Comparison of ENCODE assay signal across 27 mouse cellular contexts in the genomic region with DNA sequence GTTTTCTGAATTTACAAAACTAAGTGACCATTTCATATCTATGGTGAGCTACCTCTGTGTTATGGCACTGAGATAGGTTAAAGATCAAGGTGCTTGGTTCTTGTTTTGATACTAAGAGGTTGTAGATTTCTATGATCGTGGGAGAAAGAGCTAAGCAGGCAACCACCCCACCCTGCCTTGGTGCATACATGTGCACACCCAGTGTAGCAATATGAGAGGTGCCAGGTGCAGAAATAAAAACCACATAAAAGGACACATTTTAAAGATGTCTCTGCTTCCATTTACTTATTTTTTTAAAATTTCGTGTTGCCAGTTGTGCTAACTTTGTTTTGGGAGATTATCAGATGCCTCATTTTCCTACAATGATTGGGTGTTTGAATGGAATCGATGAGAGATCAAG. TPM values are rescaled to one million over a fixed set of nuclear protein-coding genes. Genes with fewer than 3 reads are reported as not detected.
DNase-seq lines count a peak whose midpoint lies in the region; ATAC-seq and TF ChIP-seq lines count a peak whose summit lies in the region.
"Had no signal": no experiment of that assay in that cellular context is flagged by ENCODE, and none has a peak within 500 bp of the region (broad histone marks: within the 10 kb centered on the region; RNA-seq: fewer than 3 reads in every experiment).

No protein-coding gene starts in this region.

- no peak overlapping the region for H3K4me3 ChIP-seq in heart, embryonic 10.5 days
- no peak overlapping the region for H3K4me3 ChIP-seq in thymus, adult 2 months (ENCODE audit: control insufficient read depth, insufficient read depth, low read length)
- no peak overlapping the region for H3K4me3 ChIP-seq in kidney, embryonic 15.5 days (replicated peaks)
- H3K4me3 ChIP-seq: embryonic facial prominence, embryonic 13.5 days; erythroblast, embryonic 14.5 days; forebrain, embryonic 12.5 days; forebrain, embryonic 15.5 days; heart, embryonic 13.5 days had no signal

- TF ChIP-seq CTCF in thymus, adult 2 months (IDR thresholded peaks at IDR 0.05; ENCODE audit: borderline replicate concordance, control insufficient read depth, extremely low read depth, insufficient read depth, low read length, poor library complexity) = no peak

- TF ChIP-seq POLR2A in thymus, adult 2 months (IDR thresholded peaks at IDR 0.05; ENCODE audit: control insufficient read depth, extremely low read depth, insufficient read depth, low read length, poor library complexity) = no peak

- no peak for ATAC-seq in kidney, embryonic 15.5 days (replicated peaks; ENCODE audit: low FRiP score)
- ATAC-seq: forebrain, embryonic 15.5 days; hindbrain, postnatal 0 days; inflammation-experienced regulatory T-cells, adult 6 months; Patski had no signal

- whole genome bisulfite sequencing in heart, embryonic 10.5 days = 72% methylated on average over 3 of the region's 3 CpGs
- WGBS in thymus, adult 2 months = 13% methylated on average over 3 of the region's 3 CpGs
- WGBS in kidney, embryonic 15.5 days = 88% methylated on average over 3 of the region's 3 CpGs

- H3K4me2 ChIP-seq in kidney, embryonic 15.5 days = no peak overlapping the region
- H3K4me2 ChIP-seq: embryonic facial prominence, embryonic 13.5 days; forebrain, embryonic 12.5 days; forebrain, embryonic 15.5 days; heart, embryonic 13.5 days; hindbrain, embryonic 14.5 days had no signal

- peak; percentile 46 for DNase-seq in heart, adult 11 months
- DNase-seq in heart, embryonic 10.5 days (ENCODE audit: low spot score) = no peak
- DNase-seq in thymus, adult 2 months = peak; percentile 37
- peak; percentile 70 for DNase-seq in thymus, postnatal 14 days
- DNase-seq in thymus, postnatal 4 days = peak; percentile 45
- DNase-seq in adipocyte (ENCODE audit: low spot score) = no peak
- no peak for DNase-seq in Muller cell, postnatal 12 days (ENCODE audit: inconsistent ontology term)
- DNase-seq: adrenal gland, adult 2 months; adrenal gland, postnatal 14 days; cerebellum, adult 11 months; cerebellum, adult 2 months; cerebellum, adult 9-11 months; cerebellum, postnatal 25 days; gastrocnemius, postnatal 10 days; gastrocnemius, postnatal 36 days; heart, postnatal 14 days; heart, postnatal 4 days had no signal

- no peaks in the 10 kb centered on the region for H3K36me3 ChIP-seq in heart, embryonic 10.5 days
- H3K36me3 ChIP-seq in thymus, adult 2 months (ENCODE audit: control insufficient read depth, insufficient read depth, low read length) = no peaks in the 10 kb centered on the region
- H3K36me3 ChIP-seq in kidney, embryonic 15.5 days = no peaks in the 10 kb centered on the region
- H3K36me3 ChIP-seq: embryonic facial prominence, embryonic 13.5 days; forebrain, embryonic 12.5 days; forebrain, embryonic 15.5 days; heart, embryonic 13.5 days had no signal

- H3K27ac ChIP-seq in heart, embryonic 10.5 days = no peak overlapping the region
- no peak overlapping the region for H3K27ac ChIP-seq in thymus, adult 2 months (ENCODE audit: control insufficient read depth, insufficient read depth, low read length)
- no peak overlapping the region for H3K27ac ChIP-seq in kidney, embryonic 15.5 days
- H3K27ac ChIP-seq: embryonic facial prominence, embryonic 13.5 days; forebrain, embryonic 12.5 days; forebrain, embryonic 15.5 days; heart, embryonic 13.5 days; hindbrain, embryonic 14.5 days; hindbrain, postnatal 0 days had no signal

- H3K4me1 ChIP-seq in heart, embryonic 10.5 days = no peaks in the 10 kb centered on the region
- H3K4me1 ChIP-seq in thymus, adult 2 months (replicated peaks; ENCODE audit: control insufficient read depth, insufficient read depth, low read length) = peaks cover 12% of the 10 kb centered on the region
- H3K4me1 ChIP-seq in kidney, embryonic 15.5 days = no peaks in the 10 kb centered on the region
- H3K4me1 ChIP-seq: embryonic facial prominence, embryonic 13.5 days; forebrain, embryonic 12.5 days; forebrain, embryonic 15.5 days; heart, embryonic 13.5 days had no signal

- no peaks in the 10 kb centered on the region for H3K9me3 ChIP-seq in heart, embryonic 10.5 days
- no peaks in the 10 kb centered on the region for H3K9me3 ChIP-seq in kidney, embryonic 15.5 days (replicated peaks)
- H3K9me3 ChIP-seq: embryonic facial prominence, embryonic 13.5 days; forebrain, embryonic 12.5 days; forebrain, embryonic 15.5 days; heart, embryonic 13.5 days had no signal

- no peaks in the 10 kb centered on the region for H3K27me3 ChIP-seq in heart, embryonic 10.5 days (ENCODE audit: insufficient read depth, poor library complexity, severe bottlenecking)
- no peaks in the 10 kb centered on the region for H3K27me3 ChIP-seq in thymus, adult 2 months (ENCODE audit: control insufficient read depth, insufficient read depth, low read length)
- H3K27me3 ChIP-seq in kidney, embryonic 15.5 days = no peaks in the 10 kb centered on the region
- H3K27me3 ChIP-seq: embryonic facial prominence, embryonic 13.5 days; forebrain, embryonic 12.5 days; forebrain, embryonic 15.5 days; heart, embryonic 13.5 days had no signal

- no peak overlapping the region for H3K9ac ChIP-seq in kidney, embryonic 15.5 days
- H3K9ac ChIP-seq: embryonic facial prominence, embryonic 13.5 days; forebrain, embryonic 12.5 days; forebrain, embryonic 15.5 days; heart, embryonic 13.5 days; hindbrain, embryonic 14.5 days had no signal

RNA-seq across cellular contexts. Expression of gene Boll, which starts 9.4 kb away (rescaled TPM):
- 0.70 and 0.72 TPM in 2 replicates for polyA plus RNA-seq in heart, embryonic 10.5 days (2016; fragmentation: Nextera tagmentation; extraction: Ambion mirVana)
- polyA plus RNA-seq in thymus, adult 2 months (2012; rRNA removed) = 0.82 and 1.3 TPM in 2 replicates
- polyA plus RNA-seq in kidney, embryonic 15.5 days (2015; fragmentation: Nextera tagmentation; extraction: Ambion mirVana) = 0.30 TPM in 1 of 2 replicates, not detected in the other
- polyA plus RNA-seq: adrenal gland, adult 2 months; cerebellum, adult 2 months; erythroblast, embryonic 14.5 days; forebrain, embryonic 15.5 days; Patski had no signal

RNA-seq across cellular contexts. Expression of gene Plcl1, which starts 33.1 kb away (rescaled TPM):
- polyA plus RNA-seq in heart, embryonic 10.5 days (2016; fragmentation: Nextera tagmentation; extraction: Ambion mirVana) = 0.60 and 0.77 TPM in 2 replicates
- polyA plus RNA-seq in thymus, adult 2 months (2012; rRNA removed) = 2.7 and 3.8 TPM in 2 replicates
- 4.8 and 5.5 TPM in 2 replicates for polyA plus RNA-seq in kidney, embryonic 15.5 days (2015; fragmentation: Nextera tagmentation; extraction: Ambion mirVana)
- polyA plus RNA-seq: erythroblast, embryonic 14.5 days had no signal

Comparison
In these comparisons a context has a peak if more than half of its experiments do, and no peak if none do; other contexts are left out.
1. DNase-seq: peak in heart, adult 11 months (single experiment), thymus, adult 2 months (single experiment), thymus, postnatal 14 days (single experiment) and thymus, postnatal 4 days (single experiment); none in heart, embryonic 10.5 days (single experiment), adipocyte (single experiment) and Muller cell, postnatal 12 days (single experiment).